Mouse (Mus musculus) urinary bladder, postnatal 36 days (tissue): ENCODE results near the gene Tex46.

ENCODE experiments used
- DNase-seq, 2 experiments: peaks; one replicate each; pipeline ENCODE4 v3.0.0; 2022; ENCODE audit warnings: low spot score in 2 of 2, mixed read lengths in 1 of 2

The Tex46 gene

DNA sequence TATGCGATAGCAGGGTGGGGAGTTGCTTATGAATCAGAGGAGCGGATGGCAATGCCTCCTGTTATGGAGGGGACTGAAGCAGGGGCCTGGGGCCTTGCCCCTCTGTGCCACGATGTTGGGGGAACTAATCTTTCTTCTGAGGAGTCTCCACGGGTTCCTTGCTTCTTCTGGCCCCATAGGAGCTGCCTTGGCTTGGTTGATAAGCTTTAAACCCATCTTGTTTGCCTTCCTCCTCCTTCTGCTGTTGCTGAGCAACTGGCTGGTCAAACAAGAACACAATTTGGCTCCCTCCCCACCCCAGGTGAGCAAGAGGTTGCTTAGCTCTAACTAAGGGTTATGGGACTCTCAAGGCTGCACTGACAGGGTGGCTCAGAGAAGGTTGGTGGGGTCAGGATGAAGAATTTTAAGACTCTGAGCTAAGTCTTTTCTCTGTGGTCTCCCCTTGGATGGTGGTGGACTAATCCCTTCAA is at the start of gene Tex46:
Tex46 (plus strand) TSS at position 51 of the 470 bp plus-strand sequence.
- peak in 1 of 2 experiments; percentile 18 for DNase-seq

DNA sequence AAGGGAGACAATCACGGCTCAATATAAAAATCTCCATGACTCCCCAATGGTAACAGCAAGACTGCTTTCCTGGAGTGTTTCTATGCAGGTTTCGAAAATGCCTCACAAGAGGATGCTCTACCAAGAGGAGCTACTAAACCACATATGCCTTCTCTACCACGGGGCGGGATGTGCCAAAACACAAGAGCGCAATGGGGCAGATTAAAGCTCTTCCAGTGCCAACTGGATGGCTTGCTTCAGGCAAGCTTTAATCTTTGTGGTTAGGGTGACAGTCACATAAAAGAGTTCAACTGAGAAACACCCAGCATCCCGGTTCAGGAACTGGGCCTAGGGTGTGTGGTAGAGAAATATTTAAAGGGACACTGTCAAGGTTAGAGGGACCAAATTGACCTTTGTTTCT is 47.5 kb upstream of the Tex46 start:
- no peak for DNase-seq

DNA sequence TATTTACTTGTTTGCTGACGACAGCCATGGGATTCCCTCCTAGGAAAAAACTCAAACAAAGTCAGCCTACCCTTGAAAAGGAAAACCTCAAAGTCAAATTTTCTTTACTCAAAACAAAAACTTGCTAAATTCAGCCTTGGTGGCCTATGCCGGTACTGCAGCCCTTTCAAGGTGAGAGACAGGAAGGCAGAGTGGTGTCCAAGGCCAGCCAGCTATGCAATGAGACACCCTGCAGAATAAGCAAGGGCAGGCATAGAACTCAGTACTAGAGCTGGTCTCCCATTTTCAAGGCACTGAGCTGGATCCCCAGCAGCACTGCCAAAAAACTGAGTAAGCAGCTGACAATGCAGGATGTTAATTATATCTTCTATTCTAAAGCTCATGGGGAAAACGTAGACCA is 41.6 kb upstream of the Tex46 start:
- DNase-seq, result no peak

DNA sequence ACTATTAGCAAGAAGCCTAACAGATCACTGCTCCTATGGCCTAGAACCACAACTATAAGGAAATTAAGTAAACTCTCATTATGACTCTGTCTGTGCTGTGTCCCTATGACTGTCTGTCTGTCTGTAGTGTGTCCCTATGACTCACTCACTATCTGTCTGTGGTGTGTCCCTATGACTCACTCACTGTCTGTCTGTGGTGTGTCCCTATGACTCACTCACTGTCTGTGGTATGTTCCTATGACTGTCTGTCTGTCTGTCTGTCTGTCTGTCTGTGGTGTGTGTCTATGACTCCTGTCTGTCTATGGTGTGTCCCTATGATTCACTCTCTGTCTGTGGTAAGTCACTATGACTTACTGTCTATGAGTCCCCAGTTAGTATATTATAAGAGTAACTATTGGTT is 40.2 kb upstream of the Tex46 start:
- DNase-seq, result no peak

DNA sequence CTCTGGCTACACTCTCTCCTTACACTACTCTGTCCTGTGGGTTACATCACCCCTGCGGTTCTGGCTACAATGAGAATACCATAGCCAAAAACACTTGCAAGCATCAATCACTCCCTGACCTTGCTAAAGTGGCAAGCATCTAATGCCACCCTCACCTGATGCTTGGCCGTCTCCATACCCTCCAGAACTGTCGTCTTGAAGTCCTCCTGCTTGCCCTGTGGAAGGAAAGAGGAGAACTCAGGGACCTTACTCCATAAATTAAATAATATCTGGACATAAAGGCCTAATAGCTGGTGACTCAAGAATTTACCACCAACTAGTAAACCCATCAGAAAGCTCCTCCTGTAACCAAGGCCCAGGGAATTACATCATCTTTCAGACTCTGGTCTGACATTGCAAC is 28.4 kb upstream of the Tex46 start:
- DNase-seq, result no peak

DNA sequence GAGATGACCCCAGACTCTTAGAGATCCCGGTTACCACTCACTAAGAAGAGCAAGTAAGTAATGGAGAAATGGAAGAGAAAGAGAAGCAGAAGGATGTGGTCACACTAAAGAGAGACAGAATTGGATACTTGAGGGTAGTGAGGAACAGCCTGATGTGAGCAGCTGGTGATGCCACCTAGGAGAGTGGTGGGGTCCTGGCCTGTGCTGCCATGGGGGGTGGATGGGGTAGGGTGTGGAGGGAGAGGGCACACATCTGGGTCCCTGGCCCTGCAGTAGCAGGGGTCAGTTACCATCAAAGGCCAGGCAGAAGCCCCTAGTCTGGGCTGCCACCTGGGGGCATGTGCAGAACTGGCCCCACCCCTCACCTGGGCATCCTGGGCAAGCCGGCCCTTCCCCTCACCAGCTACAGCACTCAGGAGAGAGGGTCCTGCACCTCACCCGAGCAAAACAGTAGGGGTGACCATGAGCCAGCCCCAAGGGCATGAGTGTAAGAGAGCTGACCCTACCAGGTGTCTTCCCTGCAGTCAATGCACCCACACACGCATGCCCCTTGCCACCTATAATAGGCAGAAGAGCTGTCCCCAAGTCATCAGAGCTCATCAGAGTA is 22.9 kb upstream of the Tex46 start:
- DNase-seq, result no peak

DNA sequence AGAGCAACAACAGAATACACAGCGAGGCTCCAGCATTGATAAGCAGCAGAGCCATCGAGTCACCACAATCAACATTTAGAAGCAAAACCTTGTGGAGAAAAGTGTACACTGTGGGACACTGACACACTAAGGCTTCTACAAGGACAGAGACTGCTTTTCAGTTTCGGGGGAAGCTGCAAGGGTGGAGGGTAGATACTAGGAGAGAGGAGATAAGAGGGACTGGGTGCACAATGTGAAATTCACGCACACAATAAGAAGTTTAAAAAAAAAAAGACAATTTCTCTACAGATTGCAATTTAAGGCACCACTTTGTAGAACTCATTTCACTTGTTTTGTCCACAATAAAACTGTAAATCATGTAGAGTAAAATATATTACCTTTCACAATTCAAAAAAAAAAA is 22.2 kb upstream of the Tex46 start:
- DNase-seq, result no peak

DNA sequence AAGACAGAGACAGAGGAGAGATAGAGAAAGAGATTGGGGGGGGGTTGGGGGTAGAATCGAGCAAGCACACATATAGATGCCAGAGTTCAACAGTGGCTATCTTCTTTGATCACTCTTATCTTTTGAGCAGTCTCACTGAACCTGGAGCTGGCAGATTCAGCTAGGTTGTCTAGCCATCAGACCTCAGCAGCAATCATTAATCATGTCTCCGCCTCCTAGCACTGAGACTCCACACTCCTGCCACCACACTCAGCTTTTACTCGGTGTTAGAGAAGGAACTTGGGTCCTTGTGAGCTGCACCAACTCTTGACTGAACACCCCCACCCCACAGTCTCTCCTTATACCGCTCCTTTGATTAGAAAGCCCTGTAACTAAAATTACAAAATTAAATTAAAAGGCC is 18.1 kb upstream of the Tex46 start:
- DNase-seq, result no peak

DNA sequence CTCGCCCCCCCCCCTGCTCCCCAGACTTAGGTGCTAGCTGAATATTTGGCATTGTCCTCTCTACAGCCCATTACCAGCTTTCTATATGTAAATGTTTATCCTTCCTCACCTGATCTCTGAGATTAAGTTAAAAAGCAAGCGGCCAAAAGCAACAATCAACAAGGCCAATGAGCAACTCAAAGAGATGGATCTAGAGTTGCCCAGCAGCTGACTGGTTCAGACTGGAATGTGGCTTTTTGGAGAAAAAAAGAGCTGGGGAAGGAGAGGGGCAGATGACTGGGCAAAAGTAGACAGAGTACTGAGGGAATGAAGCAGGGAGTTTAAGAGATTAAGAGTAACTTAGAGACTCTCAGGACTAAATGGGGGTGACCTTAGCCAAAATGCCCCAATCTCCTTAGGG is 16.2 kb upstream of the Tex46 start:
- no peak for DNase-seq

DNA sequence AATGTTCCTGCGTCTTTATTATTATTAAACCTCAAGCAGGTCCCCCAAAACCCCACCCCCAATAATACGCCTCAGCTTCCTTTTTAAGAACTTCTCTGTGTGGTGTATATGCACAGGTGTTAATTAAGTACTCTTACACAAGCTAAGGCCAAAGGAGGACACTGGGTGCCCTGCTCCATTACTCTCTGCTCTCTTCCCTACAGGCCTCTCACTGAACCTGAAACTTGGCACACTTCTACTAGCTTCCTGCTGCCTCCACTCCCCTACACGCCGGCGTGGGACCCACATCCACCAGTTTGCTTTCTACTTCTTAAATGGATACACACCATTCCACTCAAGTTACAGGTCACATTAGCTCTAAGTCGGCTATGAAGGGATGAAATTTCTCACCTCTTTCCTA is 15.0 kb upstream of the Tex46 start:
- no peak for DNase-seq

DNA sequence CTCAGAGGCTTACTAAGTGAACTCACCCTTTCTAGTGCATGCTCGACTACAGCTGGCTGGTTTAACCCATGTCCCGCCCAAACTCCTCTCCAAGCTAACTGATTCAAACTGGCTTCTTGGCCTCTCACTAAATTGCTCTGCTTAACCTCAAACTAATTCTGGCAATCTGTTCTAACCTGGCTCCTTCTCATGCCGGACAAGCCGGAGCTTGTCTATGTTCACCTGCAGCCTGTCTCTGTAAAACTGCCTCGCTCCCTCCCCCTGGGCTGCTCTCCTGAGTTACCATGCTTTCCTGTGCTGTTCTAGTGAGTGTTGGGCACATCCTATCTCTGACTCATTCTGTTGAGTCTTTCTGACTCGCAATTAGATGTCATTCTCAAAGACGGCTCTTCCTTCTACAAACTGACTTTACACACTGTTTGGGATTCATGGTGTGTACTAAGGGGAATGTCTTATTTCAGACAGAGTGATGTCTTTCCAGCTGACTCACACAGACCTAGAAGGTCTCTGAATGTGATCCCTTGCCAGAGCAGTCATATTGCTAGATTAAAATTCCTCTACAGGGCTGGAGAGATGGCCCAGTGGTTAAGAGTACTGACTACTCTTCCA is 11.9 kb upstream of the Tex46 start:
- no peak for DNase-seq

DNA sequence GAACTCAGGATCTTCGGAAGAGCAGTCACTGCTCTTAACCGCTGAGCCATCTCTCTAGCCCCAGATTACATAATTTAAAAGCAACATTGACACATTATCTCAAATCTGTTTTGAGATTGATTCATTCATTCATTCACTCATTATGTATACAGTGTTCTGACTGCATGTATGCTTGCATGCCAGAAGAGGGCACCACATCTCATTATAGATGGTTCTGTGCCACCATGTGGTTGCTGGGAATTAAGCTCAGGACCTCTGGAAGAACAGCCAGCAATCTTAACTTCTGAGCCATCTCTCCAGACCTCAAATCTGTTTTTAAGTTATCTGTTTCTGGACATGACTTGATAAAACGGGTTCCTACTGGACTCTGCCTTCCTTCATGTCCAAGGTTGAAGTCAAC is 10.4 kb upstream of the Tex46 start:
- no peak for DNase-seq

DNA sequence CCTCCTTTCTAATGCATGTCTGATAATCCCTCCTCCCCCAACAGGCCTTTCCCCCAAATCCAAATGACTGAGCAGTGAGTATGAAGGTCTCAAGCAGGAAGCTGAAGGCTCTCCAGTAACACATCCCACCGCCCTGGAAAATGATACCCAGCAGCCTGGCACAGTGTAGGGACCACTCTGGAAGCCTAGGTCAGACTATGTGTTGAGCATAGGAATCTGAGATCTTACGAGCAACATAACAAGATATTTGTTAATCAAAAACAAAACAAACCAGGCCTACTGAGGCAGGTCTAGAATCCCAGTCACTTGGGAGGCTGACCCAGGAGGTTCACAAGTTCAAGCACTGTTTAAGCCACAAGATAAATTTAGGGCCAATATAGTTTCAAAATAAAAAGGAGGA is 9.7 kb upstream of the Tex46 start:
- no peak for DNase-seq

DNA sequence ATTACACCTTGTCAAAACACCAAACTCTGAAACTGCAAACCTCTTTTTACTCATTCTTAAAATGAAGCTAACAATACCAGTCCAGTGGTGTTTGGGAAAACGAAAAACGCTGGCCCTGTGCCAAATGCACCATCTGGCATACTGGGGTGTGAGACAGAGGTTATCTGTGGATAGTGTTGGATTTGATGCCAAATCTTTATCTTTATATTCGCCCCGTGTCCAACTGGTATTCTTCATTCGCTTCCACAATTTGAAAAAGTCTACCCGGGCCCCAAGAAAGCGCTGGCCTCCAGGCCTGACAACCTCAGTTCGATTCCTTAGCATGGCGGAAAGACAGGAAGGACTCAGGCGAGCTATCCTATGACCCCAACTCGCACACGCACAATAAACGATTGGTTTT is 8.8 kb upstream of the Tex46 start:
- peak in 1 of 2 experiments; percentile 51 for DNase-seq

DNA sequence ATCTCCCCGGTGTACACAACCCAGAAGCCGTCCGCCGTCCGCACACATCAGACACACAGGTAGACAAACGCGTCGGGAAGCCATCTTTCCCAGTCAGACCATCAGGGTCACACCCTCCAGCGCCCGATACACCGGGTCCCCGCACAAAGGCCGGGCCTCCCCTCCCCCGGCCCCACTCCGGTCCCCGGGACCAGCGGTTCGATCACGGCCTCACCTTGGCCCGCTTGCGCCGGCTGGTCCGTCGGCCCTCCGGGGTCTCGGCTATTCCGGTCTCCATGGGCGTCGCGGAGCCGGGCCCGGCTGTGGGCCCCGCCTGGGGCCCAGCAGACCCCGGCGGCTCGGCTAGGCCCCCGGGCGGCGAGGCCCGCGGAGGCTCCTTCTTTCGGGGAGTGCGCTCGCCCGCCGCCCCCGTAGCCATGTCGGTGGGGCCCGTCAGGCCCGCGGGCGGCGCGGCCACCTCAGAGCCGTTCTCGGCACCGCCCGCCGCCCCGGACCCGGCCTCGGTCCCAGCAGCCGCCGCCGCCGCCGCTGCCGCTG is 8.2 kb upstream of the Tex46 start:
- peak; percentile 28 to 52 for DNase-seq

DNA sequence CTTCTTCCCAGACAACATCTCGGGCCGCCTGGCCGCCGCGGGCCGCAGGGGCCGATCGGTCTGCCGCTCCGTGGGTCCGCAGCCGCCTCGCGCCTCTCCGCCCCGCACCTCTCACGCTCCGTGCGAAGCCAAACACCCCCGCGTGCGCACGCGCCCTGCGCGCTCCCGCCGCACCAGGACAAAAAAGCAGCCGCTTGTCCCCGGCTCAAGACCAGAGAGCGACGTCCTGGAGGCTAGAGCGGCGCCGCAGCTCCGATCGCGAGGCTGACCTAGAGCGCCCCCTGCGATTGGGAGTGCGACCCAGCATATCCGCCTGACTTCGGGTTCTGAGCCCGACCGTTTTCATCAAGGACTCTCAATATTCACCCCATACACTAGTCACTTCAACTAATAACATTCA is 7.7 kb upstream of the Tex46 start, which contains the start of gene Kdm1a:
Kdm1a (minus strand) TSS at position 156 of the 400 bp plus-strand sequence.
- peak; percentile 92 to 94 for DNase-seq

DNA sequence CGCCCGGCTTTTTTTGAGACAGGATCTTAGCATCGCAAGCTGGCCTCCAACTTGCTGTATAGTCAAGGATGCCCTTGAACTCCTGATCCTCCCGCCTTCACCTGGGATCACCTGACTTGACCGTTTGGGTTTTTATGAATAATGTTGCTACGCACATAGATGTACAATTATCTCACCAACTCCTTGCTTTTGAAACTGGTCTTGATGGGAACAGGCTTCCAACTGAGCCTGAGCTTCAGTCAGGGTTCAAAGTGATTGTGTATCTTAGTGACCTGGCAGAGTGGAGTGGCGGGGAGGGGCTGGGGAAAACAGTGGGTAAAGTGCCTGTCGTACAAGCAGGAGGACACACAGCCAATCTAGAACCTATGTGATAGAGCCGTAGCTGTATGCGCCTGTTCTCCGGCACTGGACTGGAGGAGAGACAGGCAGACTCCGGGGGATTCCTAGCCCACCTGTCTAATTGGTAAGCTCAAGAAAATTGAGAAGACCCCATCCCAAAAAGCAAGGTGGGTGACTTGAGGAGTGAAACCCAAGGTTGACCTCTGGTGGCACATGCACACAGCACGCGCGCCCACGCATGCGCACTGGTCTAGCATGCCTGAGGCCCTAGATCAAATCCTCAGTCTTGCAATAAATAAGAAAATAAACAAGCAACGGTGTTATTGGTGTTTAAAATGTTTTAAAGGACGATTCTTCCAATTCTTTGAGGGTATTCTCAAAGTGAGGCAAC is 4.3 kb upstream of the Tex46 start:
- no peak for DNase-seq

DNA sequence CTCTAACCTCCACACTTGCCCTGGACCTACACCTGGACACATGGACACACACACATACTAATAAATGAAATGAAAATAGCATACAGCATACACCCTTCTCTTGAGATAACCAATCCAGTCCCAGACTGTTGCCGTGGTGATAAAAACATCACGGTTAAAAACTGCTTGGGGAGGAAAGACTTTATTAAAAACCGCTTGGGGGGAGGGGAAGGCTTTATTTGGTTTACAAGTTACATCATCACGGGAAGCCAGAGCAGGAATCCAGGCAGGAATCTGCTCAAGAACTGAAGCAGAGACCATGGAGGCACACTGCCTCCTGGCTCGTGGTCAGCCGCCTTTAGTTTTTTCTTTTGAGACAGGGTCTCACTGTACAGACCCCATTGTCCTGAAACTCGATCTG is 3.4 kb downstream of the Tex46 start:
- no peak for DNase-seq

DNA sequence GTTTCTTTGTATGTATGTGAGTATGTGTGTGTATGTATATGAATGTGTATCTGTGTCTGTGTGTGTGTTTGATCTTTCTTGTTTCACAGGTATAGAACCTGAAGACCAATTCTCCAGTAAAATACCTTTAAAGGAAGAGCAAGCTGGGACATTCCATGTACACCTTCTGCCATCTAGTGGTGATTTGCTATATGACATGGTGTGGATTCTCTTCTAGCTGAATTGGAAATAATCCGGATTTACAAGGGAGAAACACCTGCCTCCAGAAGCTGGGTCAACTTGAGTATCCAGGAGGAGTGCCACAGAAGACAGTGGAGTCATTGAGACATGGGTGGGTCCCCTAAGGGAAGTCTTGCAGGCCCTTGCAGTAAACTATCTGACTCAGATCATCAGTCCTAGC is 11.1 kb downstream of the Tex46 start:
- peak in 1 of 2 experiments; percentile 24 for DNase-seq

DNA sequence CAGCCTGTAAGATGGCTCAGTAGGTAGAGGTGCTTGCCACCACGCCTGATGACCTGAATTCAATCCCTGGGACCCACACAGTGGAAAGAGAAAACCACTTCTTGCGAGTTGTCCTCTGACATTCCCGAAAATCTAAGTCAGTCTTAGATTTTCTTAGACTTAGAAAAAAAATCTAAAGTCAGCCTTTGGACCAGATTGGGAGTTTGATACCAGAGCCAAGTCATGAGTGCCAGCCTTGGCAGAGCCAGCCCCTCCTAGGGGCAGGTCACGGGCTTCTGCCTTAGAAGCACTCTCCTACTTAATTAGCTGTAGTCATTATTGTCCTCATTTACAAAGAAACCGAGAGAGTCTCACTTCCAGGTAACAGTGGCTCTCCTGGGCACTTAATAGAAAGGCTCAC is 11.7 kb downstream of the Tex46 start:
- DNase-seq, result no peak

DNA sequence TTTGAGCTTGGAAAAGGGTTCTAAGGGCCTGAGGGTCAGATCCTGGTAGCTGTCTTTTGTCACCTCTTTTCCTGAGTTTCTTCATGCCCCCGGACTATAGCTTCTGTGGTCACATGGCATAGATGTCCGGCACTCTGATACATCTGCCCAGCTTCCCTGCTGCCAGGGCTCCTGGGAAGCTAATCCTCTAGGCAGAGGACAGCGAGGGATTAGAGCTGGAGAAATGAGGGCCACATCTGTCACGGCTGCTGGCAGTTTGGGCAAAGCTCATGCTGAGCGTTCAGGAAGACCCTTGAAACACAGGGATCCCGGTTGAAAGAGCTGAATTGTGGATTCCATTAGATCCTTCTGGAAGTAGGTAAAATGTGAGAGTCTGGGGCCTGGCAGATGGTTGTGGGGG is 12.2 kb downstream of the Tex46 start, which contains the start of gene Lactbl1:
Lactbl1 (plus strand) TSS at position 234 of the 400 bp plus-strand sequence.
- no peak for DNase-seq

DNA sequence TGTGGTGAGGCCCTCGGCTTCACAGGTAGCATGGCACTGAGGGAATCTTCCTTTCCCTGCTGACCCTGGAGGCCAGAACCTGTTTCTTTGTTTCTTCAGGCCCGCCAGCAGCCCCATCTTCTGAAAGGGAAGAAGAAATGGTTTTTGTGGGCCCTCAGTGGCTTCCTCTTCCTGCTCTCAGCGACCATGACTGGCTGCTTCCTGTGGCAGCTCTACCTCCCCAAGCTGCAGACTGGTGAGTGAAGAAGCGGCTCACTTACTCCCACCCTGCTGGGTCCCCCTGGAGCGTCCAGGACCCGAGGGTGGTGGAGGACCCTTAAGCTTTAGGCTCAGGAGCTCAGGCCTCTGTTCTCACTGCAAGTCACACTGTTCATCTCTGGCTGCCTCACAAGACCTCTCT is 16.4 kb downstream of the Tex46 start:
- DNase-seq, result no peak
